ENCODE assay signal across 12 mouse cellular contexts in the genomic region with DNA sequence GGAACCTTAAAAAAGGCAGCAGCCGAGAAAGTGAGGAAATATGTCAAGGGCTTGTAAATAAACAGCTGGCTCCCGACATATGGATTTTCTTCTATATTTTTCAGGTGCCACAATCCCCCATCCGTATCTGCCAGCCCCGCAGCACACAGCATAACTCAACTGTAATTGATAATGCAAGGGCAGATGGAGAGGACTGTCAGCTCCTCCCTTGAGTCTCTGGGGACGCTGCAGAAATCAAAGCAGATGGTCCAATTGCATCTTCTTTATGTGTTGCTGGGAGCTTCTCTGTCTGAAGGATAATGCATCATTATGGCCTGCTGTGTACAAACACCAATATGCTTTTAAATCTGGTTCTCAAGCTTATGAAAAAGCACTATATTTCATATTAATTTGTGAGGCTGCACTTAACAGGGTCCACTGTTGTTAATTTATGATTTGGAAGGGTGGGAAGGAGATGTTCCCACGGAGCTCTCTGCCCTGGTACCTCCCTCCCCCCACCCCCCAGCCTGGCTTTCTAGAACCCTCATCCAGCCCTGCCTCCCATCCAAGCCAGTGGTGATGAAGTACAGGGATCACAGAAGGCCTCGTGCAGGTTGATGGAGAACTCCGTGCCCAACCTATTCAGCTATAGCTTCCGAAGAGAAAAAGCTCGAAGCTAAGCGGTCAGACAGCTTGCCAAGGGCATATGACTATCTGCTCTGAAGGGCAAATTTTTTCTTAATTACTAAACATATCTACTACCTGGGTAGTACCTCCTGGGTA.
DNase-seq lines count a peak whose midpoint lies in the region; ATAC-seq lines count a peak whose summit lies in the region.
"Had no signal": no experiment of that assay in that cellular context is flagged by ENCODE, and none has a peak within 500 bp of the region (broad histone marks: within the 10 kb centered on the region; RNA-seq: fewer than 3 reads in every experiment).

No protein-coding gene starts in this region.

- DNase-seq in forebrain, embryonic 11.5 days (ENCODE audit: low spot score): no peak
- DNase-seq in brain, adult 2 months (ENCODE audit: low read depth, low spot score): peak; percentile 49
- no peak for DNase-seq in gastrocnemius, postnatal 10 days
- DNase-seq in yolk sac, embryonic 10.5 days (ENCODE audit: low spot score): no peak
- DNase-seq in gastrocnemius, postnatal 25 days: no peak
- DNase-seq: gastrocnemius, postnatal 36 days; thymus, adult 2 months had no signal

- WGBS in forebrain, embryonic 13.5 days: 71% methylated on average over 11 of the region's 11 CpGs
- 81% methylated on average over 11 of the region's 11 CpGs for WGBS in forebrain, embryonic 11.5 days
- WGBS in forebrain, embryonic 16.5 days: 60% methylated on average over 11 of the region's 11 CpGs
- 54% methylated on average over 11 of the region's 11 CpGs for WGBS in midbrain, embryonic 15.5 days

- no peaks in the 10 kb centered on the region for H3K9me3 ChIP-seq in forebrain, embryonic 13.5 days (replicated peaks)
- no peaks in the 10 kb centered on the region for H3K9me3 ChIP-seq in forebrain, embryonic 11.5 days (ENCODE audit: control insufficient read depth, low read length)
- no peaks in the 10 kb centered on the region for H3K9me3 ChIP-seq in forebrain, embryonic 16.5 days (ENCODE audit: control insufficient read depth, low read length)
- H3K9me3 ChIP-seq in midbrain, embryonic 15.5 days: no peaks in the 10 kb centered on the region
- H3K9me3 ChIP-seq: liver, embryonic 15.5 days had no signal

- H3K9ac ChIP-seq in forebrain, embryonic 13.5 days: no peak overlapping the region
- no peak overlapping the region for H3K9ac ChIP-seq in forebrain, embryonic 11.5 days (ENCODE audit: low read length)
- no peak overlapping the region for H3K9ac ChIP-seq in forebrain, embryonic 16.5 days (replicated peaks; ENCODE audit: low read depth, low read length)
- no peak overlapping the region for H3K9ac ChIP-seq in midbrain, embryonic 15.5 days
- H3K9ac ChIP-seq: liver, embryonic 15.5 days had no signal

- no peaks in the 10 kb centered on the region for H3K27me3 ChIP-seq in forebrain, embryonic 13.5 days
- no peaks in the 10 kb centered on the region for H3K27me3 ChIP-seq in forebrain, embryonic 11.5 days (ENCODE audit: control insufficient read depth, insufficient read depth, low read length)
- H3K27me3 ChIP-seq in forebrain, embryonic 16.5 days (replicated peaks; ENCODE audit: control insufficient read depth, insufficient read depth, low read length): peaks cover 6% of the 10 kb centered on the region
- no peaks in the 10 kb centered on the region for H3K27me3 ChIP-seq in midbrain, embryonic 15.5 days (replicated peaks)
- H3K27me3 ChIP-seq: liver, embryonic 15.5 days had no signal

- H3K4me2 ChIP-seq in forebrain, embryonic 13.5 days: no peak overlapping the region
- no peak overlapping the region for H3K4me2 ChIP-seq in forebrain, embryonic 11.5 days (ENCODE audit: low read depth, low read length, severe bottlenecking)
- H3K4me2 ChIP-seq in forebrain, embryonic 16.5 days (ENCODE audit: low read length): no peak overlapping the region
- H3K4me2 ChIP-seq in midbrain, embryonic 15.5 days: no peak overlapping the region
- H3K4me2 ChIP-seq: liver, embryonic 15.5 days had no signal

- H3K4me3 ChIP-seq in forebrain, embryonic 13.5 days: no peak overlapping the region
- no peak overlapping the region for H3K4me3 ChIP-seq in forebrain, embryonic 11.5 days (ENCODE audit: low read depth, low read length)
- H3K4me3 ChIP-seq in forebrain, embryonic 16.5 days (replicated peaks; ENCODE audit: low read length): no peak overlapping the region
- H3K4me3 ChIP-seq in midbrain, embryonic 15.5 days: no peak overlapping the region
- H3K4me3 ChIP-seq: liver, embryonic 15.5 days had no signal

- peak; percentile 70 for ATAC-seq in forebrain, embryonic 13.5 days
- no peak for ATAC-seq in forebrain, embryonic 11.5 days (replicated peaks; ENCODE audit: low FRiP score)
- peak; percentile 79 for ATAC-seq in forebrain, embryonic 16.5 days
- ATAC-seq in midbrain, embryonic 15.5 days (replicated peaks): no peak

- 0 out of 2 replicates have a peak, but pooled peaks cover 4% of the 10 kb centered on the region for H3K4me1 ChIP-seq in forebrain, embryonic 13.5 days
- H3K4me1 ChIP-seq in forebrain, embryonic 11.5 days (replicated peaks; ENCODE audit: control insufficient read depth, insufficient read depth, low read length): no peaks in the 10 kb centered on the region
- peaks cover 9% of the 10 kb centered on the region for H3K4me1 ChIP-seq in forebrain, embryonic 16.5 days (replicated peaks; ENCODE audit: control insufficient read depth, insufficient read depth, low read length)
- H3K4me1 ChIP-seq in midbrain, embryonic 15.5 days: 0 out of 2 replicates have a peak, but pooled peaks cover 5% of the 10 kb centered on the region
- H3K4me1 ChIP-seq: liver, embryonic 15.5 days had no signal

- no peak overlapping the region for H3K27ac ChIP-seq in forebrain, embryonic 13.5 days
- no peak overlapping the region for H3K27ac ChIP-seq in forebrain, embryonic 11.5 days (ENCODE audit: low read depth, low read length)
- no peak overlapping the region for H3K27ac ChIP-seq in forebrain, embryonic 16.5 days (ENCODE audit: low read length)
- H3K27ac ChIP-seq in midbrain, embryonic 15.5 days: peak overlapping the region; percentile 35; the same call in 1 of the 2 replicates
- H3K27ac ChIP-seq: liver, embryonic 15.5 days; macrophage had no signal

- no peaks in the 10 kb centered on the region for H3K36me3 ChIP-seq in forebrain, embryonic 13.5 days (ENCODE audit: poor library complexity, severe bottlenecking)
- no peaks in the 10 kb centered on the region for H3K36me3 ChIP-seq in forebrain, embryonic 11.5 days (ENCODE audit: control insufficient read depth, insufficient read depth, low read length)
- H3K36me3 ChIP-seq in forebrain, embryonic 16.5 days (ENCODE audit: control insufficient read depth, insufficient read depth): no peaks in the 10 kb centered on the region
- no peaks in the 10 kb centered on the region for H3K36me3 ChIP-seq in midbrain, embryonic 15.5 days (replicated peaks)
- H3K36me3 ChIP-seq: liver, embryonic 15.5 days had no signal

Comparison
In these comparisons a context has a peak if more than half of its experiments do, and no peak if none do; other contexts are left out.
1. ATAC-seq: peak in forebrain, embryonic 13.5 days (single experiment) and forebrain, embryonic 16.5 days (single experiment); none in forebrain, embryonic 11.5 days (single experiment) and midbrain, embryonic 15.5 days (single experiment).